Mouse (Mus musculus) midbrain, embryonic 14.5 days (tissue): Measurements from ENCODE around the gene Pde1b. TPM values are rescaled to one million over a fixed set of nuclear protein-coding genes. Genes with fewer than 3 reads are reported as not detected.

Experiments used
- ATAC-seq: fragments of 200-750 bp; cut with Nextera tagmentation; 2 replicates; pipeline ENCODE4 v1.8.0; 2017; ENCODE audit warnings: moderate number of reproducible peaks, moderate library complexity; ENCODE audit not compliant: low FRiP score, low TSS enrichment
- DNase-seq: peaks from one replicate; pipeline ENCODE4 v3.0.0-alpha.2; 2015
- H3K27ac ChIP-seq: fragments of 300-500 bp; sonication (generic); replicated peaks from 2 replicates; pipeline ENCODE4 v1.5.1; 2014; ENCODE audit warnings: mild to moderate bottlenecking, low read depth, low read length, moderate library complexity
- H3K27me3 ChIP-seq: fragments of 300-500 bp; sonication (generic); 2 replicates; pipeline ENCODE4 v1.6.1; 2014; ENCODE audit warnings: low read length, control low read depth, mixed read lengths; ENCODE audit not compliant: control insufficient read depth, insufficient read depth
- H3K36me3 ChIP-seq: fragments of 300-500 bp; sonication (generic); 2 replicates; pipeline ENCODE4 v1.6.1; 2014; ENCODE audit warnings: low read length, control low read depth; ENCODE audit not compliant: control insufficient read depth, insufficient read depth
- H3K4me1 ChIP-seq: fragments of 300-500 bp; sonication (generic); 2 replicates; pipeline ENCODE4 v1.6.1; 2014; ENCODE audit warnings: mild to moderate bottlenecking, antibody characterized with exemption, low read length, control low read depth; ENCODE audit not compliant: control insufficient read depth, insufficient read depth
- H3K4me2 ChIP-seq: fragments of 300-500 bp; sonication (generic); 2 replicates; pipeline ENCODE4 v1.6.1; 2014; ENCODE audit warnings: mild to moderate bottlenecking, low read length, moderate library complexity
- H3K4me3 ChIP-seq: fragments of 300-500 bp; sonication (generic); replicated peaks from 2 replicates; pipeline ENCODE4 v1.5.1; 2014; ENCODE audit warnings: low read depth, low read length
- H3K9ac ChIP-seq: fragments of 300-500 bp; sonication (generic); replicated peaks from 2 replicates; pipeline ENCODE4 v1.6.1; 2014; ENCODE audit warnings: mild to moderate bottlenecking, low read length, moderate library complexity
- H3K9me3 ChIP-seq: fragments of 300-500 bp; sonication (generic); 2 replicates; pipeline ENCODE4 v1.6.1; 2016; ENCODE audit warnings: low read length, control low read depth, mixed read lengths; ENCODE audit not compliant: control insufficient read depth
- WGBS: fragments of 180-500 bp; shearing (Covaris S2); extraction: QIAGEN DNeasy Blood & Tissue Kit; methylation state at CpG from one replicate; pipeline ENCODE4 v1.1.7; 2014; 5-methylcytosine and 5-hydroxymethylcytosine counted together
- polyA plus RNA-seq: library from polyadenylated mRNA; unstranded; fragments of >200 nt; fragmentation: Nextera tagmentation; extraction: Ambion mirVana; gene quantifications from 2 replicates; pipeline ENCODE4 v1.2.1, GENCODE M21; 2014

The Pde1b gene
- polyA plus RNA-seq, 1 experiment from 2014 or later: 90.8 TPM

DNA sequence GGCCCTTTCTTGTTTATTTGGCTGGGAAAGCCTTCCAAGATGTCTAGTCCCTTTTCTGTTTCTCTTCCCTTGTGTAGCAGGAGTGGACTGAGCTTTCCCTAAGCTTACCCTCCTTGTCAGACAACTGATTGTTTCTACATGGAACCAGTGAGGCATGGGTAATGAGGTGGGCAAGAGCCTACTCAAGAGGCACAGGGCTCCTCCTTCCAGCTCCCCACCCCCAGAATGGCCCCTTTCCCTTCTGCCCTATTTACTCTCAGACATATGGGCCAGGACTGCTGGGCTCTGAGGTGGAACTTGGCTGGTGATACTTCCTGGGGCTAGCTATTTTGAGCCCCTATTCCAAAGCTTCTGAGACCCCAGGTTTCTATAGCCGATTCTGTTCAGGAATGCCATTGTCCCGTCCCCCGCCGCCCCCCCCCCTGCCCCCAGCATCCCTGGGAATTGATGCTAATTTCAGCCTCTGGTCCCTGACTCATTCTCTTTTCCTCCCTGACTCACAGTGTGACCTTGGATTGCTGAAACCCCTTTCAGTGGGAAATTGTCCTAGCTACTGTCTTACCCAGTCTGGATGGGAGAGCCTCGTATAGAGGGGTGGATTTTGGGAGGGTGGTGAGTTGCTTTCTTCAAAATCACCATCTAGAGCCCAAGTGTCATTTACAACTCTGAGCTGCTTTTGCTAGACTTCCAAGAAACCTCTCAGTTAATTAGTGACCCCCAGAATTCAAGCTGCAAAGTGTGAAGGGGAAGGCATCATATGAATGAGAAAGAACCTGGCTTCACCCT lies 16.0 kb downstream of the Pde1b start:
- Histone ChIP-seq H3K27me3 (no peaks in the 10 kb centered on the region), H3K4me2 (peak overlapping the region; percentile 35), H3K4me3 (no peak overlapping the region), H3K9me3 (no peaks in the 10 kb centered on the region), H3K9ac (no peak overlapping the region; the same call in 1 of the 2 replicates), H3K36me3 (peaks cover 17% of the 10 kb centered on the region), H3K27ac (peak overlapping the region; percentile 88), H3K4me1 (peaks cover 62% of the 10 kb centered on the region)
- peak; percentile 69 for DNase-seq
- WGBS: 0% methylated on average over 5 of the region's 5 CpGs
- peak; percentile 63 for ATAC-seq

DNA sequence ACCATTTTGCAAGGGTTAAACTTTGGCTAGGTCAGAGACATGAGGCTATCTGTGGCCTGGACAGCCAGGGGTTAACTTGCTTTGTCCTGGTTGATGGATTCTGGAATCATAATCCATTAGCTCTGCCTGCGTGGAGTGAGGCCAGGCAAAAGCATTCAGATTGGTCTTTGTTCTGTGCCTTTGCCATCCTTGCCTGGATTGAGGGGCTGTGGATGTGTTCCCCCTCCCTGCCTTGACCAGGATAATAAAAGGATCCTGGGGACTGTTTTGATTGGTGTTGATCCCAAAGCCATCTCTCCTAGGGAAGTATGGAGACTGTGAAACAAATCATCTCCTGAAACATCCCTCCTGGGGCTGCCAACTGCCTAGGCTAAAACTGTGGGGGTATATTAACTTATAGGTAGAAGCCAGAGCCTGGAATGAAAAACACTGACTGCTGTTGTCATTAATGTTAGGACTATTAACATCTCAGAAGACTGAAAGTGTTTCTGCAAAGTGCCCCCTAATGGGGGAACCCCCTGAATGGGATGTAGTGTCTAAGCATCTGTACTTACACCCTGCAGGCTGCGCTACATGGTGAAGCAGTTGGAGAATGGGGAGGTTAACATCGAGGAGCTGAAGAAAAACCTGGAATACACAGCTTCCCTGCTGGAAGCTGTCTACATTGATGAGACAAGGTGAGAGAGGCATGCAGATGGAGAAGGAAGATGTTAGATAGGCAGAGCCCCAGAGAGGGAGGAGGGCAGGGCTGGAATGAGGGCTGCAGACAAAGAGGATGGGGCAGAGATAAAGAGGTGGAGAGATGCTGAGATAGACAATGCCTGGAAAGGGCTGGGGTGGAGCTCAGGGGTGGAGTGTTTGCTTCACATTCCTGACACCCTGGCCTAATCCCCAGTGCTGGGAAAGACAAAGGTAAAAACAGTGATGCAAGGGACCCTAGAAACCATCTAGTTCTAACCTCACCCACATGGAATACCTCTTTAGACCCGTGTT lies 16.8 kb downstream of the Pde1b start:
- H3K9ac ChIP-seq: no peak overlapping the region; the same call in 1 of the 2 replicates
- peak overlapping the region; percentile 88 for H3K27ac ChIP-seq
- H3K4me1 ChIP-seq: peaks cover 56% of the 10 kb centered on the region
- ATAC-seq (peak; percentile 80), DNase-seq (peak; percentile 80)
- no peaks in the 10 kb centered on the region for H3K9me3 ChIP-seq
- H3K36me3 ChIP-seq: peaks cover 24% of the 10 kb centered on the region
- no peaks in the 10 kb centered on the region for H3K27me3 ChIP-seq
- WGBS: 5% methylated on average over 4 of the region's 4 CpGs
- no peak overlapping the region for H3K4me3 ChIP-seq
- H3K4me2 ChIP-seq: peak overlapping the region; percentile 35

GRCm38 (mm10) chr15:103522458-103523099 lies 19.7 kb downstream of the Pde1b start:
- H3K36me3 ChIP-seq: peaks cover 49% of the 10 kb centered on the region
- H3K27me3 ChIP-seq: no peaks in the 10 kb centered on the region
- no peak overlapping the region for H3K4me2 ChIP-seq
- 0 out of 2 replicates have a peak overlapping the region, but pooled peaks have one; percentile 3 for H3K27ac ChIP-seq
- 63% methylated on average over 3 of the region's 3 CpGs for WGBS
- no peaks in the 10 kb centered on the region for H3K9me3 ChIP-seq
- peaks cover 40% of the 10 kb centered on the region for H3K4me1 ChIP-seq
- DNase-seq: no peak
- no peak overlapping the region for H3K4me3 ChIP-seq
- H3K9ac ChIP-seq: no peak overlapping the region
- ATAC-seq: no peak

DNA sequence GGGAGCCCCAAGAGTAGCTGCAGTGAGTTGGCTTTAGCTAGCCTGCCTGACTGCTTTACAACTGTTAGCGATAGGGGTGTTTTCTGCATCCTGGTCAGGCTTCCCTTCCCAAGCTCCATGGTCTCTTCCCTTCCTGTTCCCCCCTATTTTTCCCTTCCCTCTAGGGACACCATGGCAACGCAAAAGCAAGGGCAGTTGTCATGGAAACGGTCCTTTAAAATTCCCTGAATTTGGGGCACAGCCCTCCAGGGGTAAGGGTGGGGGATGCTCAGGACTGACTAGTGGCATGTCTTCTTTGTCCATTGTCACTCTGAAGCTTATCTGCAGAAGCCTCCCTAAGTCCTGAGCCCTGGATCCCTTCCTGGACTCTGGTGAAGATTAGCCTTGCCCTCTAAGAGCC lies 20.3 kb downstream of the Pde1b start:
- DNase-seq: peak; percentile 60
- Histone ChIP-seq H3K9me3 (no peaks in the 10 kb centered on the region), H3K36me3 (peaks cover 54% of the 10 kb centered on the region), H3K9ac (no peak overlapping the region), H3K4me3 (no peak overlapping the region), H3K27me3 (no peaks in the 10 kb centered on the region), H3K27ac (0 out of 2 replicates have a peak overlapping the region, but pooled peaks have one; percentile 3), H3K4me1 (peaks cover 36% of the 10 kb centered on the region), H3K4me2 (no peak overlapping the region)
- no peak for ATAC-seq
- WGBS: 18% methylated on average over 3 of the region's 3 CpGs

GRCm38 (mm10) chr15:103530372-103530771 lies 27.5 kb downstream of the Pde1b start:
- Histone ChIP-seq H3K4me1 (peaks cover 3% of the 10 kb centered on the region), H3K9me3 (no peaks in the 10 kb centered on the region), H3K27ac (peak overlapping the region; percentile 71), H3K36me3 (peaks cover 34% of the 10 kb centered on the region), H3K27me3 (no peaks in the 10 kb centered on the region), H3K9ac (no peak overlapping the region), H3K4me2 (no peak overlapping the region), H3K4me3 (no peak overlapping the region)
- 7% methylated on average over 5 of the region's 5 CpGs for whole genome bisulfite sequencing
- ATAC-seq (peak; percentile 74), DNase-seq (peak; percentile 91)

GRCm38 (mm10) chr15:103534054-103534620 lies 31.3 kb downstream of the Pde1b start:
- Histone ChIP-seq H3K27me3 (no peaks in the 10 kb centered on the region), H3K4me1 (peaks cover 17% of the 10 kb centered on the region), H3K36me3 (peaks cover 3% of the 10 kb centered on the region), H3K9me3 (no peaks in the 10 kb centered on the region), H3K27ac (no peak overlapping the region), H3K4me2 (no peak overlapping the region), H3K4me3 (no peak overlapping the region), H3K9ac (no peak overlapping the region)
- no peak for ATAC-seq
- 90% methylated on average over 7 of the region's 7 CpGs for WGBS
- DNase-seq: no peak

DNA sequence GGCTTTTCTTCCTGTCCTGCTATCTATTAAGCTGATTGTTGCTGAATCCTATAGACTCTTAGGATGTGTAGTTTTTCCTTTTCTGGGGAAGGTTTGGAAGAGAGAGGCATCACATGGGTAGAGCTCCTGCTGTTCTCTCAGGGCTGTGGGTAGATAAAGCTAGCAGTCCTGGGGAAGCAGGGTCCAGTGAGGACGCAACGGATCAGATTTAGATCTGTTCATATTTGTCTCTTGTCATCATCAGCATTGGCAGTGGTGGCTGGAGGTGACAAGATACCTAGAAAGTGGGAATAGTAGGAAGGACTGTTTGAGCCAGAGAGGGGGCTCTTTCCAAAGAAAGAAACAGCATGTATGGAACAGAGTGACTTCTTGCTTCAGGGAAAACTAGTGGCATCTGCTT lies 32.2 kb downstream of the Pde1b start:
- Histone ChIP-seq H3K27ac (no peak overlapping the region), H3K4me1 (peaks cover 17% of the 10 kb centered on the region), H3K9ac (no peak overlapping the region), H3K27me3 (no peaks in the 10 kb centered on the region), H3K36me3 (peaks cover 3% of the 10 kb centered on the region), H3K4me3 (no peak overlapping the region), H3K9me3 (no peaks in the 10 kb centered on the region), H3K4me2 (no peak overlapping the region)
- 66% methylated on average over 2 of the region's 2 CpGs for WGBS
- DNase-seq (no peak), ATAC-seq (no peak)

- no peaks in the 10 kb centered on the region for H3K27me3 ChIP-seq
- H3K4me2 ChIP-seq: no peak overlapping the region
- WGBS: 72% methylated on average over 1 of the region's 1 CpGs
- H3K4me3 ChIP-seq: no peak overlapping the region
- no peak for DNase-seq
- ATAC-seq: no peak
- H3K4me1 ChIP-seq: peaks cover 17% of the 10 kb centered on the region
- no peak overlapping the region for H3K27ac ChIP-seq
- H3K9me3 ChIP-seq: no peaks in the 10 kb centered on the region
- peaks cover 3% of the 10 kb centered on the region for H3K36me3 ChIP-seq
- H3K9ac ChIP-seq: no peak overlapping the region
Measured at GRCm38 (mm10) chr15:103535786-103536185, 33.0 kb downstream of the Pde1b start.
